Mouse (Mus musculus): ENCODE data around the gene Hspb6. TPM values are rescaled to one million over a fixed set of nuclear protein-coding genes. Genes with fewer than 3 reads are reported as not detected.

Hspb6 gene
- polyA plus RNA-seq, 1 experiment, result 72.1 TPM

DNA sequence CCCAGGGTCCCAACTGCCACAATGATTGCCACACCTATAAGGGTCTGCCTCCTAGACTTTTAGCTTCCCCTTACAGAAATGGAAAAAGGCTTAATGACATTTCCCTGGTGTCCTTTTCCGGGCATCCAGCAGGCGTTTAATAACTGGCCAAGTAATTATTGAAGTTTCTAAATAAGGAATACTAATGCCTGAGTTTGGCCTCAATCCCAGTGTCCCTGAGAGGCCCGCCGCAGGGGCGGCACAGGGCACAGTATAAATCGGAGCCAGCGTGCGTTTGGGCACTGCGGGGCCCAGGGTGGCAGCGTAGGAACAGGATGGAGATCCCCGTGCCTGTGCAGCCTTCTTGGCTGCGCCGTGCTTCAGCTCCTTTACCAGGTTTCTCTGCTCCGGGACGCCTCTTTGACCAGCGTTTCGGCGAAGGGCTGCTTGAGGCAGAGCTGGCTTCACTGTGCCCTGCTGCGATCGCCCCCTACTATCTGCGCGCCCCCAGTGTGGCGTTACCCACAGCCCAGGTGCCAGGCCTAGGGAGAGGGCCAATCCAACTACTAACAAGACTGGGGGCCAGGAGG, 1.1 kb downstream of the Hspb6 start:
- no peak for DNase-seq (ENCODE audit: low read depth)

DNA sequence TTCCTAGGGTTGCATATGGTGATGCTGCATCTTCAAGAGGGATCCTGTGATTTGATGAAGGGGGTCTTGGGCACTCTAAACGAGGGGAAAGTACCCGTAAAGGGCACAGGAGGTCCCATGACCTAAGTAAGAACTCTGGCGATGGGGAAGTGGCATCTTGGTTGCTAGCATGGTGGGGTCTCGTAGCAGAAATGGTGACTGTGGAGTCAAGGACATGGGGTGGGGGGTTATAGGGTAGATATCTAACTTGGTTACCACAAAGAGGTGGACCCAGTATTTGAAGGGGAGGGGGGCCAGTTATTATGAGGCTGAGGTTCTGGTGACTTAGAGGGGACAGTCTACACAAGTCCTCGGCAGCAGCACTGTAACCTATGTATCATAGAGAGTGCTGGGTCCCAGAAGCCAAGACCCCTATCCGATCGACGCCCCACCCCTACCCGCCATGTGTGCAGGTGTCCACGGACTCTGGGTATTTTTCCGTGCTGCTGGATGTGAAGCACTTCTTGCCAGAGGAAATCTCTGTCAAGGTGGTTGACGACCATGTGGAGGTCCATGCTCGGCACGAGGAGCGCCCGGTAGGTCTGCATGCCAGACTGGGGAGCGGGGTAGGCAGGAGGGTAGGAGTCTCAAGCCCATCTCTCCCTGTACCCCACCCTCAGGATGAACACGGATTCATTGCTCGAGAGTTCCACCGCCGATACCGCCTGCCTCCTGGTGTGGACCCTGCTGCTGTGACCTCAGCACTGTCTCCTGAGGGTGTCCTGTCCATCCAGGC, 2.0 kb downstream of the Hspb6 start:
- no peak for DNase-seq (ENCODE audit: low read depth)

DNA sequence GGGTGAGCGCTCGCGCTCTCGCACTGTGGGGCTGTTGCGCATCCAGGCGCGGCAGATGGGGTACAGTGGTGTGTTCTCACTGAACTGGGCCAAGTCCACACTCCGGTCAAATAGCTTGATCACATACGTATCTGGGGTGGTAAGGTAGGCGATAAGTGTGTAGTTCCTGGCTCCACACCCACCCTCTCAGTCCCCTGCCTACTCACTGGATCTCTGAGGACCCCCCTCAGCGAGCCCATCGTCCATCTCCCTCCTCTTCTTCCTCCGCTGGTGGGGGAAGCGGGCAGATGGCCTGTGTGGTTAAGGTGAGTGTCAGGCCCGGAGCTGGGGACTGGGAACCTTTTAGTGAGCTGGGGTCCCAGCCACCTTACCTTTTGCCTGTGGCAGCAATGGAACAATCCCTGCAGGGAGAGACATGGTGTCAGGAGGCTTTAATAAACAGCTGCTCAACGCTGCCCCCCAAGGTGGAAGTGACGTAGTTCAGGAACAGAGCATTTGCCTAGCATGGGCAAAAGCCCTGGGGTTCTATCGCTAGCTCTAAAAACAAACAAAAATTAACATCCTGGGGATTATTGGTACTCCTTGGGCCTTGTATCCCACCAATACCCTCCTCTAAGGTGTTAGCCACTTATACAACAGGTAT, 5.0 kb downstream of the Hspb6 start:
- DNase-seq (ENCODE audit: low read depth), result no peak

DNA sequence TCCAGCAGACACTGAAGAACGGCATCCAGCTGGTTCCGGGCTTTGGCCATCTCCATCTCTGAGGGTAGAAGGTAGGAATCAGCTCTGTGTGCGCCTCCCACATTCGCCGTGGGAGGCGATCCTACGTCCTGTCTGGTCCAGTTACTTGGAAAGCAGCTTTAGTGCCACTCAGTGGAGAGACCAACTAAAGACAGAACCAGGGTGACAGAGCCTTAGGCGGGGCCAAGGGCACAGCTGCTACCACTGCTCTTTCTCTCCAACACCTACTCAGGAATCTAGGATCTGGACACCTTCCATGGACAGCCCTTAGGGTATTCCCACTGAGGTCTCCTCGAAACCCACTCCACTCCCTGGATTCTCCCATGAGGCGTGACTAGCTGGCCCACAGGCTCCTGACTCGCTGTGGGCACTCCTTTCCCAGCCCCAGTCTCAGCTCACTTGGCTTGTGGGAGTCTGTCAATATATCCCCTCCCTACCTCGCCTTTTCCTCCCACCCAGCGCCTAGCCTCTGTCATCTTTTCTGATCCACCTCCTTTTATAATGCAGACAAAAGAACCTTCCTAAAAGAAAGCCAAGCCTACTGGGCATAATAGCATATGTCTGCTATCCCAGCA, 6.0 kb downstream of the Hspb6 start:
- DNase-seq (ENCODE audit: low read depth), result no peak

DNA sequence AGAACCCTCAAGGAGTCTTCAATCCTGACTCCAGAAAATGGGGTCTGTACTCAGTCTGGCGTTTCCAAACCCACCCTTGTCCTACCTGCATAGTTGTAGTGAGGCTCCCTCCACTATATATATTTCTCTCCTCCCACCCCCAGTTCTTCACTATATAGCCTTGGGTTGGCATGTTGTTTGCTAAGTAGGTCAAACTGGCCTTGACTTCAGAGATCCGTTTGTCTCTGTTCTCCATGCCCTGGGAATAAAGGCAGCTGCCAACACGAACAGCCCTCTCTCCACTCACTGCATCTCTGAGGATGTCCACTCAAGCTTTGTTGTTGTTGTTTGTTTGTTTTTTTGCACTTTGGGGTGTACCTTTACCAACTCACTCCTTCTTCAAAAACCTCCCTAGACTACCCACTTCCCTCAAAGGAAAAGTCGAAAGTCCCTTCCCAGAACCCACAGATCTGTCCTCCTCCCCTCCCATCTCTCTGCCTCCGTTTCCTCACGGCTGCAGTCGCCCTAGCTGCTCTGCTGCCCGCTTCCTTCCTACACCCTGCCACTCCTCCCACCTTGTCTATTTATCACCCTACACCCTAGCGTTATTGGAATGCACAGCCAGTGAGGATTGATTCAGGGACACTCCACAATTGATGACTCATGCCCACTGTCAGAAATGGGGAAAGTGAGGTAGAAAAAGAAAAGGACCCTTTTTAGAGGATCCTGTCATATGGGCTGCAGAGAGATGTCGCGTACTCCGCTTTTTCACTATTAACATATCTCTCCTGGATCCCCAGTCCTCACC, 6.9 kb downstream of the Hspb6 start:
- DNase-seq (ENCODE audit: low read depth), result no peak

DNA sequence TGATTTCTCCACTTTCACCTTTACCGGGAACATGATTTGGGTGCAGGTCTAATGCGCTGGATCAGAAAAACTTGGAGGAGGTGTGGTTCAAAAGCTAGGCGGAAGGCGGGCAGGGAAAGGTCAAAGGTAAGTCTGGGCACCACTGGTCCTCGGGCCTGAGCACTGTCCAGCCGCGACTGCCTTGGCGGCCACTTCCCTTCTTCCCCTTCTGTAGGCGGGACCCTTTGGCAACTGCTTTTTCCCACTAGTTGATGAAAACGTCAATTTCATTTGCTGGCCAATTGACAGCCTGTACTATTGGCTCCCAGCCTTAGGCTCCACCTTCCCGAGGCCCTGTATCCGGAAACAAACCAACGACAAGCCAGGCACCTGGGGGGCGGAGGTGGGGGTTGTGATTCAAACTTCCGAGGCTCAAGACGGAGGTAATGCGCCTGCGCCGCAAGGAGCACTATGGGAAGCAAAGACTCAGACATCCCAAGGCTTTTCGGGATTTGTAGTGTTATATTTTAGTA, 7.5 kb downstream of the Hspb6 start, which contains the start of gene Lin37:
Lin37 (minus strand) TSS at position 396 of the 512 bp plus-strand sequence.
- DNase-seq (ENCODE audit: low read depth), result peak; percentile 91

DNA sequence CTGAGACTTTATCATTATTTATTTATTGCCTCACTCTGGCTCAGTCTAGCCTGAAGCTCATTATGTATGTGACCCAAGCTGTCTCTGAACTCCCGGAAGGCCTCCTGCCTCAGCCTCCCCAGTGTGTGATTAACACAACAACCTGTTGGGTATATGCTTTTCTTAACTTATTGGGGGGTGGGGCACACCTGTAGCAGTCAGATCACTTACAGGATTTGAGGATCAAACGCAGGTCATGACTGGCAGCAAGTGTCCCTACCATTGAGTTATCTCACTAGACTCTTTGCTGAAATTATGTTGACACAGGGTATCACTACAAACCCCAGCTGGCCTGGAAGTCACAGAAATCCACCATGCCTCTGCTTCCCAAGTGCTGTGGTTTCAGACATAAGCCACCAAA, 8.3 kb downstream of the Hspb6 start:
- DNase-seq (ENCODE audit: low read depth), result no peak

DNA sequence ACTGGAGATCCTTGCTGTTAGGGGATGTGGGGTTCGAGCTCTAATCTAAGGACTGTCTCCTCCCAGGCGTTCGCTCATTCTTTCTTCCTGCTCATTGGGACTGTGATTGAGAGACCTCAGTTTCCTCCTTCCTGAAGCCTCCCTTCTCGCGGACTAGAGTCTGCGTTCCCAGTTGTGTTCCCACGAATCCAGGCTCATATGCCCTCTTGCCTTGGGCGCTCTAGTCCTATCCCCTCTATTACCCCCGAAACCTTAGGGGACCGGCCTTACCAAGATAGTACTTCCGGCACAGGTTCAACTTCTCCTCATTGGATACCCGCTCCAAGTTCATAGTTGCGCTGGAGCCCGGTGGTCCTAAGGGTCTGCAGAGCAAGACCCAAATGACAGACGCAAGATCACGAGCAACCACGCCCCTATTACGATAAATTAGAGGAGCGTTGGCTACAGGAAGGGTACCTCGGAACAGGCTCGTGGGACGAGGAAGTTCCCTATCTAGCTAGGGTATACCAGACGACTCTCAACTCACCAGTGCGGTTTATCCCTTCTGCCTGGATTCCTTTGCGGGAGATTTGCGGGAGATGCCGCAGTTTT, 10.6 kb downstream of the Hspb6 start:
- DNase-seq (ENCODE audit: low read depth), result no peak

DNA sequence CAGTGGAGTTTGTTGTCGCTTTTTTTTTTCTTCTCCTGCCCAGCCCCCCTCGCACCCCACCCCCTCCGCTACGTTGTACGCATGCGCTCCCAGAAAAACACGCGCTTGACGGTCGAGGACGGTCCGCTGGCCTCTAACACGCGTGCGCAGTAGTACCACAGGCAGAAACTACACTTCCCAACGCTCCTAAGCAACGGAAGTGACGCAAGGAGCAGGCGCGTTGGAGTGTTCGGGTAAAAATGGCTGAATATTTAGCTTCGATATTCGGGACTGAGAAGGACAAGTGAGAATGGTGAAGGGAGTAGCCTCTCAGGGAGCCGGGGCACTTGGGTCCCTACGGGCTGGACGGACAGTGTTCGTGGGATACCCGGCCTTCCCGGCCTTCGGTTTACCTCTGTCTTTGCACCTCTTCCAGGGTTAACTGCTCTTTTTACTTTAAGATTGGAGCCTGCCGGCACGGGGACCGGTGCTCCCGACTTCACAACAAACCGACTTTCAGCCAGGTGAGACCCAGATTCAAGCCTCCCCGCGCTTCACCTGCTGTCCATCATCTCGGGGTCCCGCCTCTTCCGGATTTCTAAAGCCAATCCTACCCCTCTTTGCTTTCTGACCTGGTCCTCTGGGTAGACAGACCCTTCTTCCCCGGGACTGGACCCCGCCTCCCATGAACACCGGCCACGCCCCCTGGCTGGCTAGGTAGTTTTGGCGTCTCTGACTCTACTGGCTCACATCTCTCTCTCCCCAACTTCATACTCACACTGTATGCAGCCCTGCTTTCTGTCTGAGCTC, 11.3 kb downstream of the Hspb6 start, which contains the start of the genes U2af1l4, Gm49396 and Psenen:
U2af1l4 (plus strand) TSS at position 185 of the 789 bp plus-strand sequence.
Gm49396 (plus strand) TSS at position 228 of the 789 bp plus-strand sequence.
Psenen (minus strand) TSS at position 511 of the 789 bp plus-strand sequence.
- DNase-seq (ENCODE audit: low read depth), result peak; percentile 80

DNA sequence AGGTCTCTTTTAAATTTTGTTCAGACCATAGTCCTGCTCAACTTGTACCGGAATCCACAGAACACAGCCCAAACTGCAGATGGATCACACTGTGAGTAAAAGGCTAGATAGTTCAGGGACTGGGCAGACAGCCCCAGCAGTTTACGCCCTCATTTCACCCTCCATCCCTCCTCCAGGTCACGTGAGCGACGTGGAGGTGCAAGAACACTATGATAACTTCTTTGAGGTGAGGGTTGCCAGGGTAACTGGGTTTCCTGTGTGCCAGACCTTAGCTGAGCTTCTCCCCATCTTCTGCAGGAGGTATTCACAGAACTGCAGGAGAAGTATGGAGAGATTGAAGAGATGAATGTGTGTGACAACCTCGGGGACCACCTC, 11.9 kb downstream of the Hspb6 start:
- no peak for DNase-seq (ENCODE audit: low read depth)

DNA sequence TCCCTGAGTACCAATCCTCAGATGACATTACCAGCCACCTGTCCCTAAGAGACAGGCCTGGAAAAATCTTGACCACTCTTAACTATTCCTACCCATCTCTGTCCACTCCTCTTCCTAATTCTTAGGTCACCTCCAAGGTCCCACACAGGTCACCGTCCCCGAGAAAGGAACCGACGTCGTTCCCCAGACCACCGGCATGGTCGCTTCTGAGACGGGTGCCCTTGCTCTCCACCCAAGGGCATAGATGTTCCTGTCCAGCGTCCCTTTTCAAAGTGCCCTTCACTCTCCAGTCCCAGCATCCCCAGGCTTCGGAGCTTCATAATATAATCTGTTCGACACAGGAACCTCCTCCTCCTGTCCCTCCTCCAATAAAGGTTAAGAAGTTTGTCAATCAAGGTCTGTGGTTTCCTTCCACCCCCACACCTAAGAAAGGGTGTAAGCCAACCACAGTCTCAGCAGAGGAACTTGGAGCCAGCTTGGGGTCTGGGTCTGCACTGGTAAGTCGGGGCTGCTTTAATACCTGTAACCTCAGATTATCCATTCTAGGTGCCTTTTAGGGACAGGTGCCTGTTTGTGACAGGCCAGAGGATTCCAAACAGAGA, 13.1 kb downstream of the Hspb6 start, which contains the start of gene Igflr1:
Igflr1 (plus strand) TSS at position 458 of the 602 bp plus-strand sequence.
- no peak for DNase-seq (ENCODE audit: low read depth)

DNA sequence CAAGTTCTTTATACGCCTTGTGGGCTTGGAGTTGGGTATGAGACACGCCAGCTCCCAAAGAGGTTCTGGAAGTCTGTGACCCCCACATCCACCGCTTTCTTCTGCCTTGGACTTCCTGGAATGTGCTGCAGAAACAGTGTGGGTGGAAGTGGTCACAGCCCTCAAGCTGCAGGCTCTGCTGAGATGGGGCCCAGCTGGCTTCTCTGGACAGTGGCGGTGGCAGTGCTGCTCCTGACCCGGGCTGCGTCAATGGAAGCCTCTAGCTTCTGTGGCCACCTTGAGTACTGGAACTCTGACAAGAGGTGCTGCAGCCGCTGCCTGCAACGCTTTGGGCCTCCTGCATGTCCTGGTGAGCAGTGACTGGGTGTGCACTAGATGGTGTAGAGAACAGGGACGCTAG, 14.1 kb downstream of the Hspb6 start:
- no peak for DNase-seq (ENCODE audit: low read depth)

DNA sequence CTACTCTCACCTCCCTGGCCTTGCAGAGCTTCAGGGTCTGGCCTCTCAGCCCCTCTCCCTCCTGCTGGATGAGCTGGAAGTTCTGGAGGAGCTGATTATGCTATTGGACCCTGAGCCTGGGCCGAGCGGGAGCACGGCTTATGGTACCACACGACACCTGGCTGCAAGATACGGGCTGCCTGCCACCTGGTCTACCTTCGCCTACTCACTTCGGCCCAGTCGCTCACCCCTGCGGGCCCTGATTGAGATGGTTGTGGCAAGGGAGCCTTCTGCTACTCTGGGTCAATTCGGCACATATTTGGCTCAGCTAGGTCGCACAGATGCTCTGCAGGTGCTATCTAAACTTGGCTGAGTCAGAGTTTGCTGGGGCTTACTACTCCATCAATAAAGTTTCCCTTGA, 15.6 kb downstream of the Hspb6 start:
- no peak for DNase-seq (ENCODE audit: low read depth)

DNA sequence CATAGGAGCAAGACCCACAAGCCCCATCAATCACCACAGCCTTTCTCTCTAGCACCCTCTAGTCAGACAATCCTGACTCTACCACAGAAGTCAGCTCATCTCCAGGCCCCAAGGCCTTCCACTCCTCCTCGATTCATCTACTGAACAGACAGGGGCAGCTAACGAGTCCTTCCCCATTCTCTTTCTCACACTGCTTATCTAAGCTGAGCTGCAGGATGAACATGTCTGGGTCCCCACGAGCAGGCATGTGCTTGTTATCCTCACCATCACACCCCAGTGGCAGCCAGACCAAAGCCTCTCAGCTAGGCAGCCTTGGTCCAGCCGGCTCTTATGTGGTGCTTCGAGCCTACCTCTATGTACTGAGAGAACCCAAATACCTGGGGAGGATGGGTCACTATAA, 20.4 kb downstream of the Hspb6 start:
- no peak for DNase-seq (ENCODE audit: low read depth)

DNA sequence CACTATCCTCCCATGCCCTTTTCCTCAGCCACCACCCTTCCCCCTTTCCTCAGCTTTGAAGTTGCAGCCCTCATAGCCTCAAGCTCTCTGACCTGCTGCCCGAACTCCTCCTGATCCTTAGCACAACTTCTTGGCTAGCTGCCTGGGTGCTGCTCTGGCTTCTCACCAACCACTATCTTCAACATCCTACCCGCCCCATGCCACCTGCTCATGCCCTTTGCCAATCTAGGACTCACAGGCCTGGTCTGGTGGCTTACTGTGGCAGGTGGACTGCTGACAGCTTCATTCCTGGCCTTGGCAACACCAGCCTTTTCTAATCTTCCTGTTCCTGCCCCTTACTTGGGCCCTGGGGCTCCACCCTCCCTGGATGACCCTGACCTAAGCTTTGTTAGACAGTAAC, 21.0 kb downstream of the Hspb6 start:
- no peak for DNase-seq (ENCODE audit: low read depth)

DNA sequence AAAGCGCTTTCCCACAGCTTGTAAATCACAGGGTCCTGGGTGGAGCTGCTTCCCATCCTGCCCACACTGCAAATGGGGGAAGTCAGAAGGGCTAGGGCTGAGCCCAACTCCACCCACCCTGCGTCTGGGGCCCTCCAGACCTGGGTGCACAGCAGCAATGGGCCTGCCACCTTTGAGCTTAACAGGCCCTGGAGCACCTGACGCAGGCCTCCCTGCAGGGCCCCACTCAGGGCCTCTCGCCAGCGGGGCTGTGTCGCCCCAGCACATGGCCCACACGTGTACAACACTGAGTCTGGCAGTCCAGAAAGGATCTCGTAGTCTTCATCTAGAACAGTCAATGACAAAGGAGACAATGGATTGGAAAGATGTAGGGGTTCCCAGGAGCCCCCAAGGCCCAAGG, 28.0 kb downstream of the Hspb6 start:
- DNase-seq (ENCODE audit: low read depth), result no peak

DNA sequence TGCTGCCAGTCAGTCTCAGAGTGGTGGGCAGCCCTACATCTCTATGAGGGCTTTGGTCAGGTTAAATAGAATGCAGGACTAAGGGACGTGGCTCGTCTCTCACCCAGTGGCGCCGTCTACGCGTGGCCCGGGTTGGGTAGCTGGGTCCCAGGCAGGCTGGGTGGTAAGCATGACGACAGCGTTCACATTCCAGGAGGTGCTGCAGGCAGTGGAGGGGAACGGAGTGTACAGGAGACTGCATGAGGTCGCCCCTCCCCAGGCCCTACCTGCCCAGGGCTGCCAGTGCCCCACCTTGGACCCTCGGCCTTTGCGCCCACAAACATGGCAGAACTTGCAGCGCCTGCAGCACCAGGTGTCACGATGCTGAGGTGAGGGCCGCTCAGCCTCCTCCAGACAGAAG, 29.6 kb downstream of the Hspb6 start:
- DNase-seq (ENCODE audit: low read depth), result no peak

DNA sequence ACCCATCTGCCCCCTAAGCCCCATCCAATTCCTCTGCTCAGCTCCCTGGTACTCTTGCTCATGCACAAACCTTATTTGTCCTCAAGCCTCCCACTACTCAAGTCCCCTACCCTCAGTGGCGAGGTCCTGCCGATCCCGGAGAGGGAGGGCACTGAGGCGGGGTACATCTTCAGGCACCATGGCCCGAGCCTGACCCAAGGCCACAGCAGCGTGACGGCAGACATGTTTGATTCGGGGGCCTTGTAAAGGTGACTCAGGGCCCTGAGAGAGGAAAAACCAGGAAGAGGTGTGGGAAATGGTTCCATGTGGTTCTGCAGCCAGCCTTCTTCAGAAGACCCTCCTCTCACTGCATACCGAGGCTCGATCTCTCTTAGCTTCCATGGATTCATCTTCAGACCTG, 32.4 kb downstream of the Hspb6 start:
- no peak for DNase-seq (ENCODE audit: low read depth)

DNA sequence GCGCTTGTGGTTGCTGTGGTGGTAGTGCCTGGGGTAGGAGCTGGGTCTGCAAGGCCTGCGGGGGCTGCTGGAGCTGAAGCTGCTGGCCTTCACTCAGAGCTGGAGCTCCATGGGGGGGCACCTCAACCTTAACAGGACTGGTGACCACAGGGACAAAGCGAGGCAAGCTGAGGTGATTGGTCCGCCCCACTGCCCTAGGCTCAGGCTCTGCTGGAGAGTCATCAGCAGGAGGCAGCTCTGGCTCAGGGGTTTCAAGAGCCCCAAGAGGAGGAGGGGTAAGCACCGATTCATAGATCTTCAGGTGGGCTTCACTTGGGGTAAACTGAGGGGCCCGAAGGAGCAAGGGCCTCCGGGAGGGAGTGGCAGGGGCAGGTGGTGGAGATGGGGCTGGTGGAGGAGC, 33.2 kb downstream of the Hspb6 start:
- no peak for DNase-seq (ENCODE audit: low read depth)
